Mouse (Mus musculus) cerebellum, postnatal 25 days (tissue): ENCODE measurements around the gene Sptb.

ENCODE experiments used
- DNase-seq, 2 experiments: peaks; one replicate each; pipeline ENCODE4 v3.0.0; 2021; ENCODE audit warnings: mixed read lengths in 2 of 2

Sptb gene

GRCm38 (mm10) chr12:76672008-76672407 lies 38.3 kb downstream of the Sptb start:
- DNase-seq: peak; percentile 58 to 60

DNA sequence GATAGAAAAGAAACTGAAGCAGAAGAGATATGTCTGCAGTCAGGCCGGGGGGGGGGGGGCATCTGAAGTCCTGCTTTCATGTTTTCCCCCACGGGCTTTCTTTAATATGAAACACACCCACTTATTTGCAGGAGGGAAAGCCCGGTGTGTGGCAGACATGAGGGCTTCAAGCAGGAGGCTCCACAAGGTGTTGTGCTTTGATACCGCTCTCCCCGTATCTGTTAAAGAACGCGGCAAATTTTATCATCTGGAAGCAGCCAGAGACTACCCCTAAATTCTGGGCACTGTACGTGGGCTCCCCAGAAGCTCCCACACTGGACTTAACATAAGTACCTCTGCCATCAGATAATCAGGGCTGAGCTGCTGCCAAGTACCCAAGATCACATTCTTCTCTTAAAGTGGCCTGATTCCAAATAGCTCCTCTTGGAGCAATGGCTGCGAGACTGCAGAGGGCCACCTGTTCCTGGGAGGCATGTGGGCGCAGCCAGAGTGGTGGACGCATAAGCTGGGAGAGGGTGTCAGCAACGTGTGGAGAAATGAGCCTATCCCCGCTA lies 39.7 kb downstream of the Sptb start:
- peak; percentile 66 to 68 for DNase-seq

DNA sequence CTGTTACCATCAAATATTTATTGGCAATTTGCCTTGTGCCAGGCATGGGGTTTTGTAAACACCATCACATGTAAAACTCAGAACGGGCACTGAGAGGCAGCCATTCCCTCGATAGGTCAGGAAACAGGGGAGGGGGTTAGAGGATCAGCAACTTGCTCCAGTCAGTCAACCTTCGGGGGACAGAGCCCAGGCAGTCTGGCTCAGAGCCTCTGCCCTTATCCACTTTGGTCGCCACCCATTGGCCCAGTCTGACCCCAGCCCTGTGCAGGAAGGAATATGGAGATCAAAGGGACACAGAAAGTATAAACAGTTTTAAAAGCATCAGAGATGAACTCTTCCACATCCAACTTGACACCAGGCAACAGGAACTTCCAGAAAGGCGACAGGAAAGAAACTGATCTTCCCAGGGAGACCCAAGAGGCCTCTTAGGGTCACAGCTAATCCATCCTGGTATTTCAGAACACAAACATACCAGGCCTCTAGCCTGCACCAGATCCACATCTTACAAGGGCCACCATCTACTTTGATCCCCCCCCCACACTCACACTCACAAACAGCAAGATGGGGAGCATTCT lies 40.3 kb downstream of the Sptb start:
- no peak for DNase-seq

- DNase-seq: no peak
Observed at GRCm38 (mm10) chr12:76668654-76669419, 41.5 kb downstream of the Sptb start.

DNA sequence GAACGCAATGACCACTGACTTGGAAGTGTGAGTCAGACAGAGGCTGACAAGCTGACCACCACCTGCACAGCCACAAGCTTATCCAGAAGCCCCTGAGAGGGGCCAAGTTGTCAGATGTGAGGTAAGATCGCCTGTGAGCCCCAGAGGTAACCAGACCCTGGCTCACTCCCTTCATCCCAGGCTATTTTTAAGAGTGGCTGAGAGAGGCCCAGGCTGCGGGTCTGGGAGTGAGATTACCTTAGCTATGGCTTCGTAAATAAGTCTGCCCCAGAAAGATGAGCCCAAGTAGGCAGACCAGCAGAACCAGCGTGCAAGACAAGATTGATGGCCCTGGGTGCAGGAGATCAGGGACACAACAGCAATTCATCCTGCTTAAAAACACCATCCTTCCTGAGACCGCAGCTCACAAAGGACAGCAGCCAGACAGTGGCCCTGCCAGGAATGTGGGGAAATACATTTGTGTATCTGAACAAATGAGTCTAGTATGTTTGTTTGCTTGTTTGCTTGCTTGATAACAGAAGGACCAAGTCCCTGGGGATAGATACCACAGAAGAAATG lies 58.5 kb downstream of the Sptb start:
- no peak for DNase-seq

GRCm38 (mm10) chr12:76649708-76650687 lies 60.3 kb downstream of the Sptb start:
- peak; percentile 85 to 90 for DNase-seq

GRCm38 (mm10) chr12:76645222-76646110 lies 64.9 kb downstream of the Sptb start:
- DNase-seq: no peak

GRCm38 (mm10) chr12:76643679-76644078 lies 66.7 kb downstream of the Sptb start:
- DNase-seq: no peak

DNA sequence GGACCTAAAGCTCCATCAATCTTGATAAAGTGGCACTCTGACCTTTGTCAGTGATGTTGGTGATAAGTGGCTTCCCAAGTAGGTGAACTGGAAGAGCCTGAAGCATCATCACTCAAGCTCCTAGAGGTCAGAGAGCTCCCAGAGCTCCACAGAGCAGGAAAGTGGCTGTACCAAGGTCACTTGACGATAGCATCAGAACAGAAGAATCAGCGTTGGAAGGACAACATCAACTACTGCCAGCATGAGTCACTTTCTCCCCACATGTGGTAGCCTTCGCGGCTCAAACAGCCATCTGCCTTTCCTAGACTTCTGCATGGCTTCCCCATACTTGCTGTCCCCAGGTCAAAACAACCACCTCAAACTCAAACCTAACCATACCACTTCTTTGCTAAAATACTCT lies 67.7 kb downstream of the Sptb start:
- DNase-seq: peak; percentile 52 to 64

DNA sequence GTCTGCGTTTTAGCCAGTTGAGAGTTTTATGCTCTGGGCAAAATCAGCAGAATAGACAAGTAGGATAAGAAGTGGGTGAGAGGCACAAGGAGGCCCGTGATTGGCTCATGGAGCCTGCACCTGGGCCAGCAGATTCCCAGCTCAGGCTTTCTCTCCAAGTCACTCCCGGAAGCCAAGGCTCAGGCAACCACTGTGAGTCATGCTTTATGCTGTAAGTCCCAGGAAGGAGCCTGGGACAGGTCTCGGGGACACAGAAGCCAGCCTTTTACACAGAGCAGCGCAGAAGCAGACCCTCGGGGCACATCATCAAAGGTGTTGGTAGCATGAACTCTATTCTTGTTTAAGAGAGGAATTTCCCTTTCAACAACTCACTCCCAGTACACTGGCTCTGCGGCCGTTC lies 69.7 kb downstream of the Sptb start:
- DNase-seq: peak; percentile 60 to 71

DNA sequence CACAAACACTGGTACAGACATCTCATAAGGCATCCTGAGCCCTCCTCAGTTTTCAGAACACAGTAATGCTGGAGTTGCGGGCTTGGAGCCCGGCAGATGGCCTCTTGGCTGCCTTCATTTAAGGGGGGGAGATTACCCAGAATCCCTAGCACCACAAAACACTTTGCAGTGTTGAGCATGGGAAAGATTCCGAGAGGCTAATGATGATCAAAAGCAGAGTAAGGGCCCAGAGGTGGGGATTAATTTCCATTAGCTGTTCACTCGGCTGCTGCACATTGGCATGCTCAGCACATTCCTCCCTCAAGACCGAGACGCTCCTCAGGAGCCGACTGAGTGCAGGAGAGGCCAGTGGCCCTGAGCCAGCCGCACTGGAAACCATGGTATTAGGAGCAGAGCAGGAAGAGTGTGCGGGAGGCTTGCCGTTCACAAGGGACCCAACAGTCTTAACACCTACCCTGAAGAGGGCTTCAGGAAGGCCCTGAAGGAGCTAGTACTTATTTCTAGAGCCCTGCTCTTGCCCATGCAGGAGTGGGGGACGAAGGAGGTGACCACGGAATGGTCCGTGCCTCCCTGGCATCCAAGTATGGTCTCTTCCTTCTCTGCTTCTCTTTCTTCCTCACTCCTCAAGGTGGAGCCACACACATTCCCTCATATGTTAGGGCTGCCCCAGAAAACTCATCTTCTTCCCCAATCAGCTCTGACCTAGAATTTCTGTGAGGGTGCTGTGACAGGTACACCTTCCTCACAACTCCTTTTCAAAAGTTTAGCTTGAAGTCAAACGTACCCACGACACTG lies 75.3 kb downstream of the Sptb start:
- peak; percentile 79 to 81 for DNase-seq

GRCm38 (mm10) chr12:76623374-76623773 lies 87.0 kb downstream of the Sptb start:
- no peak for DNase-seq

- DNase-seq: no peak
Observed at GRCm38 (mm10) chr12:76619847-76620246, 90.5 kb downstream of the Sptb start.

GRCm38 (mm10) chr12:76618175-76618574 lies 92.2 kb downstream of the Sptb start:
- no peak for DNase-seq

- peak in 1 of 2 experiments; percentile 12 for DNase-seq
Observed at GRCm38 (mm10) chr12:76615580-76615937, 94.8 kb downstream of the Sptb start.

GRCm38 (mm10) chr12:76614868-76615579 lies 95.3 kb downstream of the Sptb start:
- DNase-seq: no peak

GRCm38 (mm10) chr12:76612621-76613020 lies 97.7 kb downstream of the Sptb start:
- no peak for DNase-seq

GRCm38 (mm10) chr12:76608997-76609565 lies 101.3 kb downstream of the Sptb start:
- DNase-seq: peak in 1 of 2 experiments; percentile 33

DNA sequence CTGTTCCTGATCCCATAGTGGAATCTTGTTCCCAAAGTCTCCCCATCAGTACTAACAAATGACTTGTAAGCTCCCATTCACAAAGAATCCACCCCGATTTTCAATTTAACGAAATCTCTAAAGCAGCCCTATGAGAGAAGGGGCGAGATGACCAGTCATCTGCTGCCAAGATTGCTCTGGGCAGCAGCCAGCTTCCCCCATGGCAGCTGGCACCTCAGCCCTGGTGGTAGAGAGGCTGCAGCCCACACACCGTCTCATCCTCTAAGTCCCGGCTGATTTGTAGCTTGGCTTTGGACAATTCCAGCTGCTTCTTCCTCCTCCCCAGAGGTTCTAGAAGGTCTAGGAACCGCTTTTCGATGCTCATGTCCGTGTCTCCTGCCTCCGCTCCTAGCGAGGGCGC lies 102.1 kb downstream of the Sptb start:
- DNase-seq: peak; percentile 51 to 67

GRCm38 (mm10) chr12:76605837-76606236 lies 104.5 kb downstream of the Sptb start:
- no peak for DNase-seq
